Mouse (Mus musculus): ENCODE measurements at regions not wholly inside any gene's neighbourhood (a gene's known extent, or its start where the extent isn't known, plus 50 kb on each side); places are given as distances from the start of the nearest gene placed in this dataset.

- H3K9me3 ChIP-seq: no peaks in the 10 kb centered on the region
- no peak overlapping the region for H3K27ac ChIP-seq
- no peaks in the 10 kb centered on the region for H3K4me1 ChIP-seq
- no peak overlapping the region for H3K4me3 ChIP-seq
- H3K27me3 ChIP-seq (replicated peaks): no peaks in the 10 kb centered on the region
- no peak overlapping the region for H3K4me2 ChIP-seq
- H3K9ac ChIP-seq: no peak overlapping the region
- ATAC-seq (replicated peaks): no peak
- WGBS: 75% methylated on average over 2 of the region's 2 CpGs
- H3K36me3 ChIP-seq (replicated peaks): no peaks in the 10 kb centered on the region
Observed at GRCm38 (mm10) chr16:72152920-72153319, 155.2 kb upstream of the Robo1 start.

GRCm38 (mm10) chr16:72157913-72158312, 150.2 kb upstream of the Robo1 start:
- Histone ChIP-seq H3K27me3 (replicated peaks) (no peaks in the 10 kb centered on the region), H3K4me3 (no peak overlapping the region), H3K27ac (no peak overlapping the region), H3K36me3 (replicated peaks) (no peaks in the 10 kb centered on the region), H3K9ac (no peak overlapping the region), H3K4me2 (no peak overlapping the region), H3K9me3 (no peaks in the 10 kb centered on the region), H3K4me1 (no peaks in the 10 kb centered on the region)
- ATAC-seq (replicated peaks): no peak
- 92% methylated on average over 14 of the region's 14 CpGs for WGBS

GRCm38 (mm10) chr16:72159411-72159810, 148.7 kb upstream of the Robo1 start:
- H3K4me3 ChIP-seq: no peak overlapping the region
- H3K9me3 ChIP-seq: no peaks in the 10 kb centered on the region
- WGBS: 89% methylated on average over 4 of the region's 4 CpGs
- no peak overlapping the region for H3K9ac ChIP-seq
- H3K27me3 ChIP-seq (replicated peaks): no peaks in the 10 kb centered on the region
- no peak overlapping the region for H3K4me2 ChIP-seq
- H3K27ac ChIP-seq: no peak overlapping the region
- no peaks in the 10 kb centered on the region for H3K36me3 ChIP-seq (replicated peaks)
- no peaks in the 10 kb centered on the region for H3K4me1 ChIP-seq
- no peak for ATAC-seq (replicated peaks)

- H3K9me3 ChIP-seq: no peaks in the 10 kb centered on the region
- H3K9ac ChIP-seq: no peak overlapping the region
- no peaks in the 10 kb centered on the region for H3K4me1 ChIP-seq
- H3K27ac ChIP-seq: no peak overlapping the region
- H3K27me3 ChIP-seq (replicated peaks): no peaks in the 10 kb centered on the region
- 93% methylated on average over 5 of the region's 5 CpGs for WGBS
- no peaks in the 10 kb centered on the region for H3K36me3 ChIP-seq (replicated peaks)
- no peak overlapping the region for H3K4me3 ChIP-seq
- no peak for ATAC-seq (replicated peaks)
- H3K4me2 ChIP-seq: no peak overlapping the region
Observed at GRCm38 (mm10) chr16:72175727-72176126, 132.4 kb upstream of the Robo1 start.

- 7% methylated on average over 1 of the region's 1 CpGs for WGBS
- no peaks in the 10 kb centered on the region for H3K27me3 ChIP-seq (replicated peaks)
- no peak overlapping the region for H3K27ac ChIP-seq
- no peak for ATAC-seq (replicated peaks)
- no peak overlapping the region for H3K4me3 ChIP-seq
- H3K9ac ChIP-seq: no peak overlapping the region
- no peaks in the 10 kb centered on the region for H3K4me1 ChIP-seq
- H3K9me3 ChIP-seq: no peaks in the 10 kb centered on the region
- H3K4me2 ChIP-seq: no peak overlapping the region
- no peaks in the 10 kb centered on the region for H3K36me3 ChIP-seq (replicated peaks)
Observed at GRCm38 (mm10) chr16:72194320-72194719, 113.8 kb upstream of the Robo1 start.

- peaks cover 7% of the 10 kb centered on the region for H3K4me1 ChIP-seq
- H3K27me3 ChIP-seq (replicated peaks): no peaks in the 10 kb centered on the region
- peak overlapping the region; percentile 52 for H3K4me2 ChIP-seq
- peak overlapping the region; percentile 37; the same call in 1 of the 2 replicates for H3K9ac ChIP-seq
- H3K4me3 ChIP-seq: peak overlapping the region; percentile 33
- no peaks in the 10 kb centered on the region for H3K9me3 ChIP-seq
- H3K27ac ChIP-seq: peak overlapping the region; percentile 75
- no peaks in the 10 kb centered on the region for H3K36me3 ChIP-seq (replicated peaks)
- peak; percentile 62 for ATAC-seq (replicated peaks)
- WGBS: 25% methylated on average over 15 of the region's 15 CpGs
Observed at GRCm38 (mm10) chr16:72215360-72216013, 92.6 kb upstream of the Robo1 start.

- H3K4me3 ChIP-seq: no peak overlapping the region
- ATAC-seq (replicated peaks): no peak
- H3K4me1 ChIP-seq: peaks cover 13% of the 10 kb centered on the region
- H3K9ac ChIP-seq: no peak overlapping the region
- H3K27ac ChIP-seq: no peak overlapping the region
- H3K27me3 ChIP-seq (replicated peaks): no peaks in the 10 kb centered on the region
- no peaks in the 10 kb centered on the region for H3K36me3 ChIP-seq (replicated peaks)
- WGBS: 2% methylated on average over 3 of the region's 3 CpGs
- H3K4me2 ChIP-seq: no peak overlapping the region
- H3K9me3 ChIP-seq: no peaks in the 10 kb centered on the region
Observed at GRCm38 (mm10) chr16:72218021-72218420, 90.1 kb upstream of the Robo1 start.

- Histone ChIP-seq H3K4me3 (no peak overlapping the region), H3K27me3 (replicated peaks) (no peaks in the 10 kb centered on the region), H3K4me1 (peaks cover 12% of the 10 kb centered on the region), H3K27ac (peak overlapping the region; percentile 68), H3K4me2 (peak overlapping the region; percentile 9; the same call in 1 of the 2 replicates), H3K9me3 (no peaks in the 10 kb centered on the region), H3K36me3 (replicated peaks) (no peaks in the 10 kb centered on the region), H3K9ac (no peak overlapping the region)
- peak; percentile 92 for ATAC-seq (replicated peaks)
- WGBS: 4% methylated on average over 3 of the region's 3 CpGs
Observed at GRCm38 (mm10) chr16:72221912-72222502, 86.1 kb upstream of the Robo1 start.

GRCm38 (mm10) chr16:72223860-72224259, 84.2 kb upstream of the Robo1 start:
- H3K27ac ChIP-seq: no peak overlapping the region
- 32% methylated on average over 3 of the region's 3 CpGs for WGBS
- H3K9ac ChIP-seq: no peak overlapping the region
- ATAC-seq (replicated peaks): no peak
- no peak overlapping the region for H3K4me3 ChIP-seq
- H3K4me1 ChIP-seq: peaks cover 8% of the 10 kb centered on the region
- no peaks in the 10 kb centered on the region for H3K9me3 ChIP-seq
- H3K4me2 ChIP-seq: no peak overlapping the region
- no peaks in the 10 kb centered on the region for H3K27me3 ChIP-seq (replicated peaks)
- H3K36me3 ChIP-seq (replicated peaks): no peaks in the 10 kb centered on the region

GRCm38 (mm10) chr16:72225157-72225880, 82.8 kb upstream of the Robo1 start:
- ATAC-seq (replicated peaks): no peak

GRCm38 (mm10) chr16:72234366-72234765, 73.7 kb upstream of the Robo1 start:
- ATAC-seq (replicated peaks): no peak
- no peaks in the 10 kb centered on the region for H3K9me3 ChIP-seq
- 53% methylated on average over 1 of the region's 1 CpGs for WGBS

More at GRCm38 (mm10) chr16:72225157-72225880, 82.8 kb upstream of the Robo1 start:
- Histone ChIP-seq H3K27ac (no peak overlapping the region), H3K4me1 (peaks cover 8% of the 10 kb centered on the region), H3K36me3 (replicated peaks) (no peaks in the 10 kb centered on the region), H3K4me3 (no peak overlapping the region), H3K27me3 (replicated peaks) (no peaks in the 10 kb centered on the region), H3K9me3 (no peaks in the 10 kb centered on the region), H3K9ac (no peak overlapping the region), H3K4me2 (no peak overlapping the region)
- WGBS: 88% methylated on average over 4 of the region's 4 CpGs

GRCm38 (mm10) chr16:72239631-72240030, 68.5 kb upstream of the Robo1 start:
- no peaks in the 10 kb centered on the region for H3K36me3 ChIP-seq (replicated peaks)
- H3K9me3 ChIP-seq: no peaks in the 10 kb centered on the region
- no peak overlapping the region for H3K4me2 ChIP-seq
- WGBS: 84% methylated on average over 7 of the region's 7 CpGs
- no peak overlapping the region for H3K27ac ChIP-seq
- ATAC-seq (replicated peaks): no peak
- H3K4me1 ChIP-seq: peaks cover 5% of the 10 kb centered on the region; the same call in 1 of the 2 replicates
- no peak overlapping the region for H3K9ac ChIP-seq
- no peak overlapping the region for H3K4me3 ChIP-seq
- H3K27me3 ChIP-seq (replicated peaks): no peaks in the 10 kb centered on the region

More at GRCm38 (mm10) chr16:72234366-72234765, 73.7 kb upstream of the Robo1 start:
- Histone ChIP-seq H3K36me3 (replicated peaks) (no peaks in the 10 kb centered on the region), H3K4me1 (no peaks in the 10 kb centered on the region), H3K4me2 (no peak overlapping the region), H3K27me3 (replicated peaks) (no peaks in the 10 kb centered on the region), H3K4me3 (no peak overlapping the region), H3K27ac (no peak overlapping the region), H3K9ac (no peak overlapping the region)

Data from midbrain, embryonic 15.5 days (tissue).